Mouse (Mus musculus): ENCODE measurements at regions not wholly inside any gene's neighbourhood (a gene's known extent, or its start where the extent isn't known, plus 50 kb on each side); places are given as distances from the start of the nearest gene placed in this dataset.

- Histone ChIP-seq H3K27ac (no peak overlapping the region), H3K36me3 (ENCODE audit: control insufficient read depth, insufficient read depth, low read length) (no peaks in the 10 kb centered on the region), H3K27me3 (ENCODE audit: control insufficient read depth, insufficient read depth, low read length) (no peaks in the 10 kb centered on the region), H3K4me1 (ENCODE audit: control insufficient read depth, insufficient read depth, low read length) (no peaks in the 10 kb centered on the region), H3K79me2 (replicated peaks; ENCODE audit: control insufficient read depth, insufficient read depth, low read length) (no peaks in the 10 kb centered on the region), H3K9ac (ENCODE audit: low read depth, low read length) (no peak overlapping the region), H3K4me3 (no peak overlapping the region)
- intact Hi-C loops (cut with DNase I) = no loop called here
- WGBS = 19% methylated on average over 4 of the region's 4 CpGs
- TF ChIP-seq EP300 (IDR thresholded peaks at IDR 0.05; ENCODE audit: insufficient read depth, low read depth, low read length) = no peak
- TF ChIP-seq POLR2A (IDR thresholded peaks at IDR 0.05; ENCODE audit: insufficient read depth, low read depth, low read length) = no peak
- TF ChIP-seq CTCF (IDR thresholded peaks at IDR 0.05) = no peak
- DNase-seq = no peak
Observed at GRCm38 (mm10) chr11:18216762-18217161, 263.1 kb upstream of the Etaa1 start.

GRCm38 (mm10) chr11:18173028-18173427, 219.4 kb upstream of the Etaa1 start:
- Histone ChIP-seq H3K27me3 (ENCODE audit: control insufficient read depth, insufficient read depth, low read length) (no peaks in the 10 kb centered on the region), H3K36me3 (ENCODE audit: control insufficient read depth, insufficient read depth, low read length) (no peaks in the 10 kb centered on the region), H3K79me2 (replicated peaks; ENCODE audit: control insufficient read depth, insufficient read depth, low read length) (no peaks in the 10 kb centered on the region), H3K27ac (no peak overlapping the region), H3K9ac (ENCODE audit: low read depth, low read length) (no peak overlapping the region), H3K4me1 (ENCODE audit: control insufficient read depth, insufficient read depth, low read length) (no peaks in the 10 kb centered on the region), H3K4me3 (no peak overlapping the region)
- TF ChIP-seq POLR2A (IDR thresholded peaks at IDR 0.05; ENCODE audit: insufficient read depth, low read depth, low read length) = no peak
- no peak for TF ChIP-seq CTCF (IDR thresholded peaks at IDR 0.05)
- TF ChIP-seq EP300 (IDR thresholded peaks at IDR 0.05; ENCODE audit: insufficient read depth, low read depth, low read length) = no peak
- 64% methylated on average over 2 of the region's 2 CpGs for WGBS
- intact Hi-C loops (cut with DNase I) = no loop called here
- no peak for DNase-seq

GRCm38 (mm10) chr11:18171207-18171776, 217.6 kb upstream of the Etaa1 start:
- H3K36me3 ChIP-seq (ENCODE audit: control insufficient read depth, insufficient read depth, low read length) = no peaks in the 10 kb centered on the region
- TF ChIP-seq CTCF (IDR thresholded peaks at IDR 0.05) (no peak), EP300 (IDR thresholded peaks at IDR 0.05; ENCODE audit: insufficient read depth, low read depth, low read length) (no peak), POLR2A (IDR thresholded peaks at IDR 0.05; ENCODE audit: insufficient read depth, low read depth, low read length) (no peak)
- no peaks in the 10 kb centered on the region for H3K27me3 ChIP-seq (ENCODE audit: control insufficient read depth, insufficient read depth, low read length)
- H3K27ac ChIP-seq = no peak overlapping the region
- DNase-seq = no peak
- intact Hi-C loops (cut with DNase I) = no loop called here
- no peak overlapping the region for H3K9ac ChIP-seq (ENCODE audit: low read depth, low read length)
- H3K79me2 ChIP-seq (replicated peaks; ENCODE audit: control insufficient read depth, insufficient read depth, low read length) = no peaks in the 10 kb centered on the region
- WGBS = 78% methylated on average over 2 of the region's 2 CpGs
- no peak overlapping the region for H3K4me3 ChIP-seq
- no peaks in the 10 kb centered on the region for H3K4me1 ChIP-seq (ENCODE audit: control insufficient read depth, insufficient read depth, low read length)

GRCm38 (mm10) chr11:18165609-18166347, 212.1 kb upstream of the Etaa1 start:
- WGBS = 51% methylated on average over 4 of the region's 4 CpGs
- no peak for DNase-seq
- no peaks in the 10 kb centered on the region for H3K36me3 ChIP-seq (ENCODE audit: control insufficient read depth, insufficient read depth, low read length)
- H3K27me3 ChIP-seq (ENCODE audit: control insufficient read depth, insufficient read depth, low read length) = no peaks in the 10 kb centered on the region
- intact Hi-C loops (cut with DNase I) = no loop called here
- no peak overlapping the region for H3K27ac ChIP-seq
- H3K79me2 ChIP-seq (replicated peaks; ENCODE audit: control insufficient read depth, insufficient read depth, low read length) = no peaks in the 10 kb centered on the region
- H3K4me1 ChIP-seq (ENCODE audit: control insufficient read depth, insufficient read depth, low read length) = no peaks in the 10 kb centered on the region
- TF ChIP-seq EP300 (IDR thresholded peaks at IDR 0.05; ENCODE audit: insufficient read depth, low read depth, low read length) (no peak), CTCF (IDR thresholded peaks at IDR 0.05) (no peak), POLR2A (IDR thresholded peaks at IDR 0.05; ENCODE audit: insufficient read depth, low read depth, low read length) (no peak)
- no peak overlapping the region for H3K9ac ChIP-seq (ENCODE audit: low read depth, low read length)
- no peak overlapping the region for H3K4me3 ChIP-seq

GRCm38 (mm10) chr11:18164025-18164423, 210.3 kb upstream of the Etaa1 start:
- TF ChIP-seq EP300 (IDR thresholded peaks at IDR 0.05; ENCODE audit: insufficient read depth, low read depth, low read length) = no peak
- TF ChIP-seq POLR2A (IDR thresholded peaks at IDR 0.05; ENCODE audit: insufficient read depth, low read depth, low read length) = no peak
- no peak for TF ChIP-seq CTCF (IDR thresholded peaks at IDR 0.05)
- 69% methylated on average over 2 of the region's 2 CpGs for WGBS

More at GRCm38 (mm10) chr11:18164025-18164423, 210.3 kb upstream of the Etaa1 start:
- Histone ChIP-seq H3K4me3 (no peak overlapping the region), H3K79me2 (replicated peaks; ENCODE audit: control insufficient read depth, insufficient read depth, low read length) (no peaks in the 10 kb centered on the region), H3K9ac (ENCODE audit: low read depth, low read length) (no peak overlapping the region), H3K4me1 (ENCODE audit: control insufficient read depth, insufficient read depth, low read length) (no peaks in the 10 kb centered on the region), H3K27ac (no peak overlapping the region), H3K27me3 (ENCODE audit: control insufficient read depth, insufficient read depth, low read length) (no peaks in the 10 kb centered on the region), H3K36me3 (ENCODE audit: control insufficient read depth, insufficient read depth, low read length) (no peaks in the 10 kb centered on the region)
- intact Hi-C loops (cut with DNase I) = no loop called here
- no peak for DNase-seq
